Mouse (Mus musculus) inflammation-experienced regulatory T-cells (primary cell): ENCODE measurements around the gene Saxo1. TPM values are rescaled to one million over a fixed set of nuclear protein-coding genes. Genes with fewer than 3 reads are reported as not detected.

Experiments
- polyA plus RNA-seq, 2 experiments: library from polyadenylated mRNA; unstranded; fragments of 100-300 nt; shearing (Covaris generic); gene quantifications; one replicate each; pipeline ENCODE4 v1.2.1; 2017

Saxo1 gene
- under 1 TPM in 1 of 2 experiments, not detected in 1; 0.60 TPM for polyA plus RNA-seq

GRCm38 (mm10) chr4:86558228-86558627 is at the start of gene Saxo1:
Saxo1 (minus strand) TSS chr4:86558328.

GRCm38 (mm10) chr4:86575283-86575983 is 17.3 kb upstream of the Saxo1 start, which contains the start of gene Rraga:
Rraga (plus strand) TSS chr4:86575668.

Other genes with a start within 250 kb of the Saxo1 start
- gene Rraga, start 17.3 kb upstream of the Saxo1 start, polyA plus RNA-seq: 10 to 100 TPM; 45.5 to 57.9 TPM
- gene Haus6, start 53.7 kb upstream of the Saxo1 start, polyA plus RNA-seq: 10 to 100 TPM; 15.3 to 16.4 TPM
- 10 to 100 TPM; 19.5 to 19.6 TPM for gene Plin2, start 111.7 kb upstream of the Saxo1 start, polyA plus RNA-seq
- gene Dennd4c, start 190.2 kb upstream of the Saxo1 start, polyA plus RNA-seq: 10 to 100 TPM in 1 of 2 experiments, 1 to 10 TPM in 1; 9.5 to 17.1 TPM